ENCODE assay signal across 7 mouse cellular contexts in the genomic region with DNA sequence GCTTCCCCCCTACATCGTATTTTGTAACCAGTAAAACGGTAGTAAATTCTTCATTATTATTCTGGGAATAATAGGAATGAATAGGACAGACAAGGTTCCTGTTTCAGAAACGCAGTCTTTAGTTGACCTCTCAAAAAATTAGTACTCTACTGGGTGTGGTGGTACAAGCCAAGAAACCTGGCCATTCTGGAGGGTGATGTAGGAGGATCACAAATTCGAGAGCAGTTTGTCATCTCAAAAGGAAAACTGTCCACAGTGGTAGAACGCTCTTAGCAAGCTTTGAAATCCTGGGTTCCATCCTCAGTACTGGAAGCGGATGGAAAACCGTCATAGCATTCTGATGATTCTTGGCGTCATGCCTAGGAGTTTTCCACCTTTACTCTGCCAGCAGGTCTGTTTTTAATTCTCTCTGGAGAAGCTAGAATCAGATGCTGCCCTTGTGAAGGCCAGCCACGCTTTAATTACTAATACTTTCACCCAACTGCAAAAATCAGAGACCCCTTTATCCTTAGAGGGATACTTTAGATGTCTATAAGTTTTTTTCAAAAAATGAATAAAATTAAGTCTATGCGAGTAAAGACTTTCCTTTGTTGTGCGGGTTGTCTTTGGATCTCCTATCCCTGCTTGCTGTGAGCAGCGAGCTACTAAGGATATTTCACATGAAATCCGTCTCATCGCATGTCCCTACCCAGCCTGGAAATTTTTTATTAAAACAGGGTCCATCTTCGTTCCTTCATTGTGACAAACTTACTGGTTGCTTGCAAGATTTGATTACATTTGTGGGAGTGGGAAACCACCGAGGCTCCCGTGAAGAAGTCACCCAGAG. TPM values are rescaled to one million over a fixed set of nuclear protein-coding genes. Genes with fewer than 3 reads are reported as not detected.
DNase-seq lines count a peak whose midpoint lies in the region; ATAC-seq and TF ChIP-seq lines count a peak whose summit lies in the region.

No protein-coding gene starts in this region.

- peak overlapping the region; percentile 80 for H3K4me2 ChIP-seq in embryonic facial prominence, embryonic 13.5 days
- H3K4me2 ChIP-seq in kidney, embryonic 14.5 days (replicated peaks; ENCODE audit: low read depth, low read length), result peak overlapping the region; percentile 52
- peak overlapping the region; percentile 81 for H3K4me2 ChIP-seq in liver, embryonic 12.5 days

- H3K9ac ChIP-seq in embryonic facial prominence, embryonic 13.5 days, result peak overlapping the region; percentile 96
- H3K9ac ChIP-seq in kidney, embryonic 14.5 days (ENCODE audit: low read depth, low read length), result peak overlapping the region; percentile 97
- peak overlapping the region; percentile 68 for H3K9ac ChIP-seq in liver, embryonic 12.5 days

- H3K79me3 ChIP-seq in C2C12 (ENCODE audit: low read depth), result peaks cover 42% of the 10 kb centered on the region

- peaks cover 43% of the 10 kb centered on the region for H3K79me2 ChIP-seq in C2C12 (ENCODE audit: control insufficient read depth, insufficient read depth)

- ATAC-seq in G1E (ENCODE audit: extremely low read depth, insufficient number of reproducible peaks, low FRiP score, poor library complexity, severe bottlenecking), result no peak
- no peak for ATAC-seq in embryonic facial prominence, embryonic 13.5 days (ENCODE audit: insufficient number of reproducible peaks, insufficient read depth, low FRiP score, low TSS enrichment, low read depth)
- no peak for ATAC-seq in kidney, embryonic 14.5 days (ENCODE audit: low FRiP score, low TSS enrichment)
- peak; percentile 6; the same call in 1 of the 2 replicates for ATAC-seq in liver, embryonic 12.5 days

- WGBS in embryonic facial prominence, embryonic 13.5 days, result 18% methylated on average over 17 of the region's 17 CpGs
- WGBS in kidney, embryonic 14.5 days, result 29% methylated on average over 17 of the region's 17 CpGs
- WGBS in liver, embryonic 12.5 days (ENCODE audit: insufficient replicate concordance), result 26% methylated on average over 17 of the region's 17 CpGs

- no peaks in the 10 kb centered on the region for H3K9me3 ChIP-seq in G1E (replicated peaks)
- H3K9me3 ChIP-seq in embryonic facial prominence, embryonic 13.5 days, result no peaks in the 10 kb centered on the region
- no peaks in the 10 kb centered on the region for H3K9me3 ChIP-seq in kidney, embryonic 14.5 days (ENCODE audit: control insufficient read depth, low read length)
- H3K9me3 ChIP-seq in liver, embryonic 12.5 days (replicated peaks), result no peaks in the 10 kb centered on the region

- peaks cover 36% of the 10 kb centered on the region for H3K4me1 ChIP-seq in G1E (ENCODE audit: insufficient read depth, low read depth, low read length)
- peaks cover 19% of the 10 kb centered on the region for H3K4me1 ChIP-seq in embryonic facial prominence, embryonic 13.5 days
- peaks cover 8% of the 10 kb centered on the region for H3K4me1 ChIP-seq in kidney, embryonic 14.5 days (ENCODE audit: control insufficient read depth, insufficient read depth, low read length)
- peaks cover 37% of the 10 kb centered on the region for H3K4me1 ChIP-seq in liver, embryonic 12.5 days

- DNase-seq in G1E (ENCODE audit: low spot score), result no peak
- DNase-seq in heart, adult 9 months (ENCODE audit: low spot score in 2 of 2), result peak; percentile 39 to 58
- DNase-seq in skeletal muscle tissue, adult 2 months (ENCODE audit: low read depth, low spot score), result peak; percentile 51

- H3ac ChIP-seq in C2C12 (ENCODE audit: control insufficient read depth, insufficient read length, low read depth), result peak overlapping the region; percentile 42

- peak overlapping the region; percentile 96 for H3K27ac ChIP-seq in embryonic facial prominence, embryonic 13.5 days
- H3K27ac ChIP-seq in kidney, embryonic 14.5 days (ENCODE audit: low read depth, low read length), result peak overlapping the region; percentile 97
- peak overlapping the region; percentile 98 for H3K27ac ChIP-seq in liver, embryonic 12.5 days

- H3K4me3 ChIP-seq in C2C12 (ENCODE audit: insufficient read depth, poor library complexity, severe bottlenecking), result peak overlapping the region; percentile 97
- H3K4me3 ChIP-seq in G1E (ENCODE audit: low read depth, low read length), result peak overlapping the region; percentile 84
- peak overlapping the region; percentile 89 for H3K4me3 ChIP-seq in embryonic facial prominence, embryonic 13.5 days
- H3K4me3 ChIP-seq in kidney, embryonic 14.5 days (ENCODE audit: low read length), result peak overlapping the region; percentile 94
- H3K4me3 ChIP-seq in liver, embryonic 12.5 days, result peak overlapping the region; percentile 98

- peaks cover 4% of the 10 kb centered on the region for H3K36me3 ChIP-seq in C2C12 (ENCODE audit: control insufficient read depth, insufficient read depth)
- peaks cover 13% of the 10 kb centered on the region for H3K36me3 ChIP-seq in G1E (replicated peaks)
- peaks cover 7% of the 10 kb centered on the region for H3K36me3 ChIP-seq in embryonic facial prominence, embryonic 13.5 days
- peaks cover 10% of the 10 kb centered on the region for H3K36me3 ChIP-seq in kidney, embryonic 14.5 days (ENCODE audit: control insufficient read depth, insufficient read depth, low read length)
- H3K36me3 ChIP-seq in liver, embryonic 12.5 days, result peaks cover 12% of the 10 kb centered on the region

- no peak for TF ChIP-seq CTCF in C2C12 (IDR thresholded peaks at IDR 0.05; ENCODE audit: control insufficient read depth, insufficient read depth, insufficient read length)
- TF ChIP-seq CTCF in G1E (IDR thresholded peaks at IDR 0.05; ENCODE audit: low read depth, low read length), result no peak

- no peaks in the 10 kb centered on the region for H3K27me3 ChIP-seq in C2C12 (ENCODE audit: control insufficient read depth, insufficient read depth, insufficient read length)
- no peaks in the 10 kb centered on the region for H3K27me3 ChIP-seq in G1E (ENCODE audit: insufficient read depth, low read length)
- no peaks in the 10 kb centered on the region for H3K27me3 ChIP-seq in embryonic facial prominence, embryonic 13.5 days
- no peaks in the 10 kb centered on the region for H3K27me3 ChIP-seq in kidney, embryonic 14.5 days (ENCODE audit: control insufficient read depth, insufficient read depth, low read length)
- no peaks in the 10 kb centered on the region for H3K27me3 ChIP-seq in liver, embryonic 12.5 days (replicated peaks)

TF ChIP-seq in C2C12, 6 proteins besides CTCF, POLR2A, EP300 and RAD21:
- TF ChIP-seq MYOG (IDR thresholded peaks at IDR 0.05; ENCODE audit: control insufficient read depth, extremely low read depth, insufficient read length) (no peak), CEBPB (IDR thresholded peaks at IDR 0.05; ENCODE audit: low read depth) (no peak)

RNA-seq across cellular contexts. Expression of gene Arf4, which starts 0.6 kb away (rescaled TPM):
- 155 TPM for polyA plus RNA-seq in C2C12 (2012; fragmentation: generic; extraction: Trizol)
- 454 and 572 TPM in 2 replicates for total RNA-seq in G1E (2014; fragmentation: Nextera tagmentation)
- total RNA-seq in G1E (2017), result 68.0 and 83.3 TPM in 2 replicates
- polyA plus RNA-seq in G1E (2012), result 205 and 234 TPM in 2 replicates
- polyA plus RNA-seq in embryonic facial prominence, embryonic 13.5 days (2015; fragmentation: Nextera tagmentation; extraction: Ambion mirVana), result 600 and 602 TPM in 2 replicates
- polyA plus RNA-seq in kidney, embryonic 14.5 days (2014; fragmentation: Nextera tagmentation; extraction: Ambion mirVana), result 549 and 626 TPM in 2 replicates
- 203 and 206 TPM in 2 replicates for polyA plus RNA-seq in liver, embryonic 12.5 days (2016; fragmentation: Nextera tagmentation; extraction: Ambion mirVana)

RNA-seq across cellular contexts. Expression of gene Pde12, which starts 32.4 kb away (rescaled TPM):
- polyA plus RNA-seq in C2C12 (2012; fragmentation: generic; extraction: Trizol), result 4.7 TPM
- total RNA-seq in G1E (2014; fragmentation: Nextera tagmentation), result 16.7 and 18.7 TPM in 2 replicates
- total RNA-seq in G1E (2017), result 13.1 and 14.2 TPM in 2 replicates
- polyA plus RNA-seq in G1E (2012), result 12.3 and 13.5 TPM in 2 replicates
- polyA plus RNA-seq in embryonic facial prominence, embryonic 13.5 days (2015; fragmentation: Nextera tagmentation; extraction: Ambion mirVana), result 10.6 and 11.2 TPM in 2 replicates
- 11.3 and 12.5 TPM in 2 replicates for polyA plus RNA-seq in kidney, embryonic 14.5 days (2014; fragmentation: Nextera tagmentation; extraction: Ambion mirVana)
- 11.1 and 11.3 TPM in 2 replicates for polyA plus RNA-seq in liver, embryonic 12.5 days (2016; fragmentation: Nextera tagmentation; extraction: Ambion mirVana)

RNA-seq across cellular contexts. Expression of gene Dnah12, which starts 55.8 kb away (rescaled TPM):
- under 0.01 TPM for polyA plus RNA-seq in C2C12 (2012; fragmentation: generic; extraction: Trizol)
- not detected in 2 replicates for total RNA-seq in G1E (2014; fragmentation: Nextera tagmentation)
- 0.06 and 0.16 TPM in 2 replicates for total RNA-seq in G1E (2017)
- not detected in 2 replicates for polyA plus RNA-seq in G1E (2012)
- 0.03 TPM in 2 replicates for polyA plus RNA-seq in embryonic facial prominence, embryonic 13.5 days (2015; fragmentation: Nextera tagmentation; extraction: Ambion mirVana)
- 0.01 and 0.06 TPM in 2 replicates for polyA plus RNA-seq in kidney, embryonic 14.5 days (2014; fragmentation: Nextera tagmentation; extraction: Ambion mirVana)
- 0.05 and 0.06 TPM in 2 replicates for polyA plus RNA-seq in liver, embryonic 12.5 days (2016; fragmentation: Nextera tagmentation; extraction: Ambion mirVana)
